Mouse (Mus musculus) heart, postnatal 0 days (tissue): Measurements from ENCODE around the gene Gm16440.
"Not testable (repeated sequence)": the region's sequence is repeated elsewhere in the genome, so short reads cannot be mapped to it uniquely, and the experiment has no call there.

Experiments used
- CTCF ChIP-seq: IDR thresholded peaks from 2 replicates; pipeline ENCODE4 v1.5.1; 2016; ENCODE audit warnings: antibody characterized with exemption, control low read depth, low read depth
- EP300 ChIP-seq: IDR thresholded peaks from 2 replicates; pipeline ENCODE4 v1.6.1; 2016; ENCODE audit warnings: antibody characterized with exemption, low read depth

GRCm38 (mm10) chr14:6426353-6426752, 36.2 kb upstream of the Gm16440 start:
- TF ChIP-seq CTCF, EP300: not testable (repeated sequence)
